Mouse (Mus musculus): Measurements from ENCODE around the gene Rbm47. TPM values are rescaled to one million over a fixed set of nuclear protein-coding genes. Genes with fewer than 3 reads are reported as not detected.

The Rbm47 gene
- polyA plus RNA-seq, 1 experiment = 310 TPM

DNA sequence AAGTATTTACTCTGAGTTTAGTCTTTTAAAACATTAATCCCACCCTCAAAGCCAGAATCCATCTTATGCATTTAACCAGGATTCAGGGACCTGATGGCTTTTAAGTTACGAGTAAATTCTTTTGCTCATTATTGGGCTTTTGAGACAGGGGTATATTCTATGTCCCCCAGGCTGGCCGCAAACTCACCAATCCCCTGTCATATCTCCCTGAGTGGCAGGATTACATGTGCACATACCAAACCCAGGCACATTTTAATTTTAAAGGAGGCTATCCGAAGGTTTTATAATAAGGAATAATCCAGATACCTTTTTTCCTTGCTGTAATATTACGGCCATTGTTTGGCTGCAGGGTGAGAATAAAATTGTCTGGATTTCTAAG is 111.3 kb downstream of the Rbm47 start:
- TF ChIP-seq POLR2A (IDR thresholded peaks at IDR 0.05; ENCODE audit: low read depth, low read length) (no peak), CTCF (IDR thresholded peaks at IDR 0.05; ENCODE audit: extremely low read depth, insufficient read length, insufficient replicate concordance, low read depth, low read length) (no peak)
- no peaks in the 10 kb centered on the region for H3K27me3 ChIP-seq (ENCODE audit: control insufficient read depth, insufficient read depth, low read length)
- 78% methylated on average over 4 of the region's 4 CpGs for WGBS
- no peak overlapping the region for H3K4me3 ChIP-seq (ENCODE audit: low read depth, low read length)
- H3K27ac ChIP-seq (ENCODE audit: insufficient read depth, low read depth, low read length) = no peak overlapping the region
- peaks cover 12% of the 10 kb centered on the region for H3K36me3 ChIP-seq (ENCODE audit: control insufficient read depth, insufficient read depth, low read length)
- peaks cover 14% of the 10 kb centered on the region for H3K4me1 ChIP-seq (ENCODE audit: control insufficient read depth, insufficient read depth, insufficient read length, low read length)

DNA sequence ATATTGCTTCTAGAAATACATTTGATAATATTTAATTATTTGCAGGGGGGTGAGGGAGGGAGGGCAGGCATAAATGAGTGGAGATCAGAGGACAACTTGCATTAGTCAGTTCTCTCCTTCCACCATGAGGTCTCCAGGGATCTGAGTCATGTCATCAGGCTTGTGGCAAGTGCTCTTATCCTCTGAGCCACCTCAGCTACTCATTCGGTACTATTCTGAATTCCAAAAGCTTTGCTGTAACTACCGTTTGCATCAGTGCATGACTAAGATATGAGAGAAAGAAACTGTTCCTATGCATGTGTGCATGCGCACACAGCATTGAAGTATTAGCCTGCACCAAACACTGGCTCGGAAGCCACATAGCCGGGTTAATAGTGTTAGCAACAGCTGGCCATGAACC is 114.1 kb downstream of the Rbm47 start:
- no peak for TF ChIP-seq POLR2A (IDR thresholded peaks at IDR 0.05; ENCODE audit: low read depth, low read length)
- TF ChIP-seq CTCF (IDR thresholded peaks at IDR 0.05; ENCODE audit: extremely low read depth, insufficient read length, insufficient replicate concordance, low read depth, low read length) = no peak
- H3K4me3 ChIP-seq (ENCODE audit: low read depth, low read length) = no peak overlapping the region
- no peaks in the 10 kb centered on the region for H3K27me3 ChIP-seq (ENCODE audit: control insufficient read depth, insufficient read depth, low read length)
- H3K36me3 ChIP-seq (ENCODE audit: control insufficient read depth, insufficient read depth, low read length) = peaks cover 13% of the 10 kb centered on the region
- H3K27ac ChIP-seq (ENCODE audit: insufficient read depth, low read depth, low read length) = no peak overlapping the region
- H3K4me1 ChIP-seq (ENCODE audit: control insufficient read depth, insufficient read depth, insufficient read length, low read length) = peaks cover 13% of the 10 kb centered on the region
- WGBS = 72% methylated on average over 5 of the region's 5 CpGs

DNA sequence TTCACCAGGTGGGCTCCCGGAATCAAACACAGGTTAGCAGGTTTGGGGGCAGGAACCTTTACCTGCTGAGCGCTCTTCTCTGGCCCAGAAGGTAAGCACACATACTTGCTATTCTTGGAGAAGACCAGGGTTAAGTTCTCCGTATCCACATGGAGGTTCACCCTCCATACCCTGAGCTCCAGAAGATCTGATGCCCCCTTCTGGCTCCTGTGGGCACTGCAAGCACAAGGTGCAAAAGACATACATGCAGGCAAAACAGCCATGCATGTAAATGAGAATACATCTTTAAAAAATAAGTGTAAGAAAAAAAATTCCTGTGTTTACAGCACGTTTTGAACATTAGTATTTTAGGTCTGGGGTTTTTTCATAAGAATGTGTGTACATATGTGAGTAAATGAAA is 116.2 kb downstream of the Rbm47 start:
- peak; percentile 55; the same call in 1 of the 2 replicates for TF ChIP-seq CTCF (IDR thresholded peaks at IDR 0.05; ENCODE audit: extremely low read depth, insufficient read length, insufficient replicate concordance, low read depth, low read length)
- no peak for TF ChIP-seq POLR2A (IDR thresholded peaks at IDR 0.05; ENCODE audit: low read depth, low read length)
- 86% methylated on average over 4 of the region's 4 CpGs for WGBS
- H3K4me1 ChIP-seq (ENCODE audit: control insufficient read depth, insufficient read depth, insufficient read length, low read length) = 0 out of 2 replicates have a peak, but pooled peaks cover 2% of the 10 kb centered on the region

DNA sequence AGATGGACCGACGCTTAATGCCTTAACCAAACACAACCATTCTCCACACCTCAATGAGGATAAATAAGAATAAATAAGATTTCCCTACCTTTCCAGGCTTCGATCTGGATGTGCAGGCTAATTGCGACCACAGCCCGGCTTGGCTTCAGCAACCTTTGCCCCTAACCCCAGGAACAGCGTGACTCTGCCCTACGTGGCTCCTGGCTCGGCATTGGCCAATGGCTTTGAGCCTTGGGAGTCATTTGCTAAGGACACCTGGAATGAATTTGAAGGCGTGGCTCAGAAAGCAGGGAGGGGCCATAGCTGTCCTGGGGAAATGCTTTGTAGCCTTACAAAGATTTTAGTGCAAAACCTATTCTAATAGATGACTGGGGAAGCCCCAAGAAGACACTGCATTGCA is 118.5 kb downstream of the Rbm47 start:
- Histone ChIP-seq H3K4me1 (ENCODE audit: control insufficient read depth, insufficient read depth, insufficient read length, low read length) (peaks cover 7% of the 10 kb centered on the region; the same call in 1 of the 2 replicates), H3K36me3 (ENCODE audit: control insufficient read depth, insufficient read depth, low read length) (peaks cover 23% of the 10 kb centered on the region), H3K27me3 (ENCODE audit: control insufficient read depth, insufficient read depth, low read length) (no peaks in the 10 kb centered on the region), H3K27ac (ENCODE audit: insufficient read depth, low read depth, low read length) (0 out of 2 replicates have a peak overlapping the region, but pooled peaks have one; percentile 98), H3K4me3 (ENCODE audit: low read depth, low read length) (peak overlapping the region; percentile 46; the same call in 1 of the 2 replicates)
- peak; percentile 90 for TF ChIP-seq POLR2A (IDR thresholded peaks at IDR 0.05; ENCODE audit: low read depth, low read length)
- TF ChIP-seq CTCF (IDR thresholded peaks at IDR 0.05; ENCODE audit: extremely low read depth, insufficient read length, insufficient replicate concordance, low read depth, low read length) = no peak
- 17% methylated on average over 9 of the region's 9 CpGs for WGBS

More for the DNA sequence above, 116.2 kb downstream of the Rbm47 start:
- Histone ChIP-seq H3K4me3 (ENCODE audit: low read depth, low read length) (no peak overlapping the region), H3K36me3 (ENCODE audit: control insufficient read depth, insufficient read depth, low read length) (peaks cover 17% of the 10 kb centered on the region), H3K27me3 (ENCODE audit: control insufficient read depth, insufficient read depth, low read length) (no peaks in the 10 kb centered on the region), H3K27ac (ENCODE audit: insufficient read depth, low read depth, low read length) (no peak overlapping the region)

DNA sequence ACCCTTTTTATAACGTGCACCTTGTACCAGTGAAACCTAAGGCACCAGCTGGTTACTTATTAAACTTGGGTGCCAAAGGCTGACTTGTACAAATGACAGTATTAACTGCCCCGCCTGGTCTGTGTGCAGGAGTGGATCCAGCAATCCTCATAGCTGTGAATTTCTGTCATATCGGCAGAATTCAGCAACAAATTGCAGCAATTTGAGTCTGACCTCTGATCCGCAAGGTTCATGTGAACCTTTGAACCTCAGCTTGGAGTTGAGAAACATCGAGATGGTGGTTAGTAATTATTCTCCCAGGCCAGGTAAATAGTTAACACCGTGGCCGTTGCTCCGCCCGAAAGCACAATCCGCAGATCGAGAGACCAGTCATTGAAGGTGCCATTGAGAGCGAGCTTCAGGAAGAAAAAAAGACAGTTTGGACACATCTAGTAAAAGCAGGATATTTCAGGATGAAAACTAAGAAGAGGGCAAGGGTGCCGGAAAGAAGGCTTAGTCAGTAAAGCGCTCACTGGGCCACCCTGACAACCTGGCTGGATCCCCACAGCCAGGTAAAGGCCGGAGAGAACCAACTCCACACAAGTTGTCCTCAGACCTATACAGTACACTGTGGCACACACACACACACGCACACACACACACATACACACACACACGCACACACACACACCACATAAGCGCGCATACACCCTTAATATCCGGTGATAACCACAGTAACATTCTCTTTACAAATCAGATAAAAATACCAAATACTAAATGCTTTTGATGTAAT is 120.0 kb downstream of the Rbm47 start:
- WGBS = 29% methylated on average over 20 of the region's 20 CpGs
- peaks cover 28% of the 10 kb centered on the region for H3K36me3 ChIP-seq (ENCODE audit: control insufficient read depth, insufficient read depth, low read length)
- H3K4me3 ChIP-seq (ENCODE audit: low read depth, low read length) = peak overlapping the region; percentile 92
- peaks cover 13% of the 10 kb centered on the region; the same call in 1 of the 2 replicates for H3K4me1 ChIP-seq (ENCODE audit: control insufficient read depth, insufficient read depth, insufficient read length, low read length)
- peak overlapping the region; percentile 98 for H3K27ac ChIP-seq (ENCODE audit: insufficient read depth, low read depth, low read length)
- TF ChIP-seq CTCF (IDR thresholded peaks at IDR 0.05; ENCODE audit: extremely low read depth, insufficient read length, insufficient replicate concordance, low read depth, low read length) = no peak
- peak; percentile 78; the same call in 1 of the 2 replicates for TF ChIP-seq POLR2A (IDR thresholded peaks at IDR 0.05; ENCODE audit: low read depth, low read length)
- H3K27me3 ChIP-seq (ENCODE audit: control insufficient read depth, insufficient read depth, low read length) = no peaks in the 10 kb centered on the region

DNA sequence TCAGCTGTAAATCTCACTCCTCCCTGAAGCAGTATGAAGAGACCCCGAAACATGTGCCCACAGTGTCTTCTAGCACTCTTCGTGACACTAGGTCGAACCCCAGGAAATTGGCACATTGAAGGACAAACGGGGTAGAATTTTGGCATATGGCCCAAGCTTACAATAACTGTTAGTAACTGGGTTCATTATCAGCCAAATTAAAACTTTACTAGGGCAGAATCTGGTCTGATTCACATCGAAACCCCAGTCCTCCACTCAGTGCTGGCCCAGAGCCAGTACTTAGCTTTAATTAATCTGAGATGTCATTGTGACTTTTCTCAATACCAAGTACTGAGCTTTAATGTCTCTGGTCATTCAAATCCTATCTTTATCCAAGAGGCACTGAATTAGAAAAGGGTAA is 122.1 kb downstream of the Rbm47 start:
- Histone ChIP-seq H3K27me3 (ENCODE audit: control insufficient read depth, insufficient read depth, low read length) (no peaks in the 10 kb centered on the region), H3K4me1 (ENCODE audit: control insufficient read depth, insufficient read depth, insufficient read length, low read length) (peaks cover 17% of the 10 kb centered on the region), H3K4me3 (ENCODE audit: low read depth, low read length) (peak overlapping the region; percentile 37; the same call in 1 of the 2 replicates), H3K27ac (ENCODE audit: insufficient read depth, low read depth, low read length) (peak overlapping the region; percentile 76), H3K36me3 (ENCODE audit: control insufficient read depth, insufficient read depth, low read length) (peaks cover 24% of the 10 kb centered on the region)
- no peak for TF ChIP-seq CTCF (IDR thresholded peaks at IDR 0.05; ENCODE audit: extremely low read depth, insufficient read length, insufficient replicate concordance, low read depth, low read length)
- no peak for TF ChIP-seq POLR2A (IDR thresholded peaks at IDR 0.05; ENCODE audit: low read depth, low read length)
- WGBS = 33% methylated on average over 5 of the region's 5 CpGs

DNA sequence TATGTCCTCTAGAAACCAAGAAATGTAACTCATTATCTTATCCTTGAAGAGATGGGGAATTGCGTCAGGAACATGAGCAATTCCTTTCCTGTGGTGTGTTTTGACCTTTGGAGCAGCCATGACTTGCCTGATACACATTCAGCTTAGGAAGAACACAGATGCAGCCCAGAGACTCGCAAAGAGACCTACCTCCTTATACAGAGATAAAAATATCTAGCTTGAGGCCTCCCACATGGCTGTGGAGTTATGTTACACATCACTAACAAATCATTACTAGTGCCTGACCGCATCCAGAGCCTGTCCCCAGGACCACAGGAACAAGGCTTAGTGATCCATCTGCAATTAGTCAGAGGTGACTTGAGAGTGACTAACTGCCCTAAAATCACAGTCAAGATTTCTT is 126.6 kb downstream of the Rbm47 start:
- TF ChIP-seq POLR2A (IDR thresholded peaks at IDR 0.05; ENCODE audit: low read depth, low read length) (no peak), CTCF (IDR thresholded peaks at IDR 0.05; ENCODE audit: extremely low read depth, insufficient read length, insufficient replicate concordance, low read depth, low read length) (no peak)
- Histone ChIP-seq H3K36me3 (ENCODE audit: control insufficient read depth, insufficient read depth, low read length) (peaks cover 44% of the 10 kb centered on the region), H3K4me1 (ENCODE audit: control insufficient read depth, insufficient read depth, insufficient read length, low read length) (peaks cover 31% of the 10 kb centered on the region), H3K27ac (ENCODE audit: insufficient read depth, low read depth, low read length) (peak overlapping the region; percentile 99), H3K4me3 (ENCODE audit: low read depth, low read length) (no peak overlapping the region), H3K27me3 (ENCODE audit: control insufficient read depth, insufficient read depth, low read length) (no peaks in the 10 kb centered on the region)
- WGBS = 26% methylated on average over 3 of the region's 3 CpGs

All from small intestine, adult 2 months (tissue).